Mouse (Mus musculus): Measurements from ENCODE around the gene 4930451I11Rik. TPM values are rescaled to one million over a fixed set of nuclear protein-coding genes. Genes with fewer than 3 reads are reported as not detected.

The 4930451I11Rik gene
- polyA plus RNA-seq, 2 experiments, result not detected

GRCm38 (mm10) chr7:126807405-126807804 lies 24.0 kb downstream of the 4930451I11Rik start:
- peak overlapping the region; percentile 26; the same call in 1 of the 2 replicates for H3K27ac ChIP-seq (replicated peaks; ENCODE audit: low read depth, low read length)

GRCm38 (mm10) chr7:126806956-126807355 lies 24.5 kb downstream of the 4930451I11Rik start:
- Histone ChIP-seq H3K27me3 (ENCODE audit: control insufficient read depth, insufficient read depth, low read length) (no peaks in the 10 kb centered on the region), H3K4me2 (replicated peaks; ENCODE audit: low read depth, low read length, severe bottlenecking) (no peak overlapping the region), H3K27ac (replicated peaks; ENCODE audit: low read depth, low read length) (no peak overlapping the region), H3K36me3 (ENCODE audit: control insufficient read depth, insufficient read depth, low read length) (peaks cover 18% of the 10 kb centered on the region; the same call in 1 of the 2 replicates), H3K9me3 (ENCODE audit: control insufficient read depth, low read length) (no peaks in the 10 kb centered on the region), H3K9ac (ENCODE audit: low read depth, low read length, severe bottlenecking) (no peak overlapping the region), H3K4me3 (replicated peaks; ENCODE audit: low read length) (no peak overlapping the region), H3K4me1 (ENCODE audit: control insufficient read depth, insufficient read depth, low read length) (peaks cover 14% of the 10 kb centered on the region)
- WGBS, result 71% methylated on average over 6 of the region's 6 CpGs
- no peak for TF ChIP-seq POLR2A (IDR thresholded peaks at IDR 0.05; ENCODE audit: borderline replicate concordance, extremely low read depth, insufficient read depth, insufficient read length)
- DNase-seq (ENCODE audit: low spot score), result no peak
- ATAC-seq (ENCODE audit: low FRiP score, low read depth), result no peak

More at GRCm38 (mm10) chr7:126807405-126807804, 24.0 kb downstream of the 4930451I11Rik start:
- DNase-seq (ENCODE audit: low spot score) (no peak), ATAC-seq (ENCODE audit: low FRiP score, low read depth) (no peak)
- no peaks in the 10 kb centered on the region for H3K27me3 ChIP-seq (ENCODE audit: control insufficient read depth, insufficient read depth, low read length)
- peaks cover 16% of the 10 kb centered on the region; the same call in 1 of the 2 replicates for H3K36me3 ChIP-seq (ENCODE audit: control insufficient read depth, insufficient read depth, low read length)
- peak overlapping the region; percentile 78 for H3K4me2 ChIP-seq (replicated peaks; ENCODE audit: low read depth, low read length, severe bottlenecking)
- H3K4me3 ChIP-seq (replicated peaks; ENCODE audit: low read length), result no peak overlapping the region
- no peak for TF ChIP-seq POLR2A (IDR thresholded peaks at IDR 0.05; ENCODE audit: borderline replicate concordance, extremely low read depth, insufficient read depth, insufficient read length)
- WGBS, result 78% methylated on average over 4 of the region's 4 CpGs
- H3K9ac ChIP-seq (ENCODE audit: low read depth, low read length, severe bottlenecking), result peak overlapping the region; percentile 74; the same call in 1 of the 2 replicates
- H3K4me1 ChIP-seq (ENCODE audit: control insufficient read depth, insufficient read depth, low read length), result peaks cover 14% of the 10 kb centered on the region
- no peaks in the 10 kb centered on the region for H3K9me3 ChIP-seq (ENCODE audit: control insufficient read depth, low read length)

DNA sequence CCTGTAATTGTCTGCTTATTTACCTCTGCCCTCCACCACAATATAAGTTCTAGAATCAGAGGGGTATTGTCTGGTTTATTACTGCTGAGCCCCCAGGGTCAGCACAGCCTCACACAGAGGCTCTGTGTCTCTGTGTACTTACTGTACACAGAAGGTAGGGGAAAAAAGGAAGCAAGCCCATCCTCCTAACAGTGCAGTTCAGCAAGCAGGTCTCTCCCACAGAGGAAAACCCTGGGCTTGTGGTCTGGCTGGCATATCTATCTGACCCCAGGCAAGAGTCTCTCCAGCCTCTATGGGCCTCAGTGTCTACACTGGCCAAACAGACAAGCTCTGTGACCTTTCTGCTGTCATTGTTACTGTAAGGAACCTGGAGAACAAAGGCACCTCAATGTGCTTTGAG lies 27.7 kb downstream of the 4930451I11Rik start:
- no peaks in the 10 kb centered on the region for H3K9me3 ChIP-seq (ENCODE audit: control insufficient read depth, low read length)
- H3K36me3 ChIP-seq (ENCODE audit: control insufficient read depth, insufficient read depth, low read length), result peaks cover 20% of the 10 kb centered on the region
- no peak overlapping the region for H3K4me3 ChIP-seq (replicated peaks; ENCODE audit: low read length)
- H3K27ac ChIP-seq (replicated peaks; ENCODE audit: low read depth, low read length), result no peak overlapping the region
- no peak for TF ChIP-seq POLR2A (IDR thresholded peaks at IDR 0.05; ENCODE audit: borderline replicate concordance, extremely low read depth, insufficient read depth, insufficient read length)
- no peaks in the 10 kb centered on the region for H3K27me3 ChIP-seq (ENCODE audit: control insufficient read depth, insufficient read depth, low read length)
- peaks cover 24% of the 10 kb centered on the region for H3K4me1 ChIP-seq (ENCODE audit: control insufficient read depth, insufficient read depth, low read length)
- no peak overlapping the region; the same call in 1 of the 2 replicates for H3K9ac ChIP-seq (ENCODE audit: low read depth, low read length, severe bottlenecking)
- H3K4me2 ChIP-seq (replicated peaks; ENCODE audit: low read depth, low read length, severe bottlenecking), result no peak overlapping the region
- DNase-seq (ENCODE audit: low spot score), result no peak
- no peak for ATAC-seq (ENCODE audit: low FRiP score, low read depth)

DNA sequence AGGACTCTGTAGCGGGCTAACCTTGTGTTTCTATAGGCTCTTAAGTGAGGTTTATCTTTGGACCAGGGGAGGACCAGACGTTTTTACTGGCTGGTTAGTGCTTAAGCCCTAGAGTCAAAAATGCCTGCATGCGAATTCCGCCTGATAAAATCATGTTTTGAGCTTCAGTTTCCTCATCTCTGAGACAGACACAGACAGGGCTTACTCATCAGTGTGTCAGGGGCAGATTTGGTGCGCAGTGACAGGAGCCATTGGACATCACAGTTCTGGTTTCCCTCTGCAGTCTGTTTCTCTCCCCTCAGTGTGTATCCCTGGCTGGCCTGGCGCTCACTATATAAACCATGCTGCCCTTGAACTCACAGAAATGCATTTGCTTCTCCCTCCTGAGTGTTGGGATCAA lies 28.3 kb downstream of the 4930451I11Rik start:
- Histone ChIP-seq H3K27me3 (ENCODE audit: control insufficient read depth, insufficient read depth, low read length) (no peaks in the 10 kb centered on the region), H3K4me2 (replicated peaks; ENCODE audit: low read depth, low read length, severe bottlenecking) (no peak overlapping the region), H3K36me3 (ENCODE audit: control insufficient read depth, insufficient read depth, low read length) (peaks cover 20% of the 10 kb centered on the region), H3K27ac (replicated peaks; ENCODE audit: low read depth, low read length) (no peak overlapping the region), H3K9ac (ENCODE audit: low read depth, low read length, severe bottlenecking) (no peak overlapping the region; the same call in 1 of the 2 replicates), H3K4me1 (ENCODE audit: control insufficient read depth, insufficient read depth, low read length) (peaks cover 20% of the 10 kb centered on the region), H3K9me3 (ENCODE audit: control insufficient read depth, low read length) (no peaks in the 10 kb centered on the region), H3K4me3 (replicated peaks; ENCODE audit: low read length) (no peak overlapping the region)
- ATAC-seq (ENCODE audit: low FRiP score, low read depth) (no peak), DNase-seq (ENCODE audit: low spot score) (no peak)
- 85% methylated on average over 6 of the region's 6 CpGs for WGBS
- TF ChIP-seq POLR2A (IDR thresholded peaks at IDR 0.05; ENCODE audit: borderline replicate concordance, extremely low read depth, insufficient read depth, insufficient read length), result no peak

- Histone ChIP-seq H3K4me3 (replicated peaks; ENCODE audit: low read length) (no peak overlapping the region), H3K9ac (ENCODE audit: low read depth, low read length, severe bottlenecking) (no peak overlapping the region), H3K27me3 (ENCODE audit: control insufficient read depth, insufficient read depth, low read length) (no peaks in the 10 kb centered on the region), H3K9me3 (ENCODE audit: control insufficient read depth, low read length) (no peaks in the 10 kb centered on the region), H3K36me3 (ENCODE audit: control insufficient read depth, insufficient read depth, low read length) (peaks cover 26% of the 10 kb centered on the region), H3K4me1 (ENCODE audit: control insufficient read depth, insufficient read depth, low read length) (peaks cover 19% of the 10 kb centered on the region), H3K4me2 (replicated peaks; ENCODE audit: low read depth, low read length, severe bottlenecking) (no peak overlapping the region), H3K27ac (replicated peaks; ENCODE audit: low read depth, low read length) (0 out of 2 replicates have a peak overlapping the region, but pooled peaks have one; percentile 19)
- WGBS, result 79% methylated on average over 11 of the region's 11 CpGs
- DNase-seq (ENCODE audit: low spot score) (no peak), ATAC-seq (ENCODE audit: low FRiP score, low read depth) (no peak)
- no peak for TF ChIP-seq POLR2A (IDR thresholded peaks at IDR 0.05; ENCODE audit: borderline replicate concordance, extremely low read depth, insufficient read depth, insufficient read length)
Observed at GRCm38 (mm10) chr7:126802134-126802889, 29.1 kb downstream of the 4930451I11Rik start.

Measured in limb, embryonic 14.5 days (tissue).